Comparison of ENCODE assay signal across 26 mouse cellular contexts in the genomic region with DNA sequence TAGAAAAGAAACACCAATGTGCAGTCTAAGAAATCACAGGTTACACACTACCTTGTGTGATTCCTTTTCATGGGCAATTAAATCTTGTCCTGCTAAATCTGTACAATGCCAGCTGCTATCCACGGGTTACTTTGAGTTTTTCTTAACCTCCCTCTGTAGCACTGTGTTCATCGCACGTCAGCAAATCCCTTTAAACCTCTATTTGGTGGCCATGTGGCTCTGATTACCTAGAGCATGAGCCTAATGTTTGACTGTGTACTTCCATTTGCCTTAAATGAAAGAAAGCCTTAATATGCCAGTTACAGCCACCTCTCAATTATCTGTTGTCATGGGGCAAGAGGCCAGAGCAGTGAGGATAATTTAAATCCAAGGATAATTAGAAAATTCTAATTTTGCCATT.
A peak's percentile ranks its signal among the peaks of the same experiment; 100 is the strongest.
DNase-seq lines count a peak whose midpoint lies in the region; ATAC-seq lines count a peak whose summit lies in the region.
"Had no signal": no experiment of that assay in that cellular context is flagged by ENCODE, and none has a peak within 500 bp of the region (broad histone marks: within the 10 kb centered on the region; RNA-seq: fewer than 3 reads in every experiment).

No protein-coding gene starts in this region.

- no peaks in the 10 kb centered on the region for H3K27me3 ChIP-seq in midbrain, embryonic 11.5 days (ENCODE audit: control insufficient read depth, insufficient read depth, low read length)
- H3K27me3 ChIP-seq in midbrain, embryonic 14.5 days (ENCODE audit: control insufficient read depth, insufficient read depth, low read length): no peaks in the 10 kb centered on the region
- H3K27me3 ChIP-seq in limb, embryonic 11.5 days (ENCODE audit: control insufficient read depth, insufficient read depth, low read length): no peaks in the 10 kb centered on the region
- H3K27me3 ChIP-seq: embryonic facial prominence, embryonic 13.5 days; forebrain, embryonic 13.5 days; heart, embryonic 12.5 days; heart, embryonic 15.5 days had no signal

- no peak for ATAC-seq in midbrain, embryonic 11.5 days (ENCODE audit: low FRiP score)
- no peak for ATAC-seq in midbrain, embryonic 14.5 days (ENCODE audit: low FRiP score, low TSS enrichment)
- ATAC-seq in limb, embryonic 11.5 days (ENCODE audit: insufficient number of reproducible peaks, low FRiP score, low TSS enrichment, low read depth): peak; percentile 76; the same call in 1 of the 2 replicates
- ATAC-seq: activated CD4-positive, CD25-positive, alpha-beta regulatory T cell, adult 4 months; forebrain, embryonic 13.5 days; forebrain, embryonic 16.5 days; hindbrain, postnatal 0 days had no signal

- H3K4me2 ChIP-seq in midbrain, embryonic 11.5 days: no peak overlapping the region
- no peak overlapping the region for H3K4me2 ChIP-seq in midbrain, embryonic 14.5 days (ENCODE audit: low read length)
- H3K4me2 ChIP-seq in limb, embryonic 11.5 days (ENCODE audit: low read depth, severe bottlenecking): no peak overlapping the region
- H3K4me2 ChIP-seq: embryonic facial prominence, embryonic 13.5 days; forebrain, embryonic 13.5 days; heart, embryonic 12.5 days; heart, embryonic 15.5 days; hindbrain, embryonic 14.5 days had no signal

- no peaks in the 10 kb centered on the region for H3K9me3 ChIP-seq in midbrain, embryonic 11.5 days (ENCODE audit: control insufficient read depth, low read length)
- H3K9me3 ChIP-seq in midbrain, embryonic 14.5 days (ENCODE audit: control insufficient read depth, low read length): no peaks in the 10 kb centered on the region
- H3K9me3 ChIP-seq in limb, embryonic 11.5 days (ENCODE audit: control insufficient read depth, low read length): no peaks in the 10 kb centered on the region
- H3K9me3 ChIP-seq: embryonic facial prominence, embryonic 13.5 days; forebrain, embryonic 10.5 days; forebrain, embryonic 13.5 days; heart, embryonic 12.5 days; heart, embryonic 15.5 days had no signal

- H3K36me3 ChIP-seq in midbrain, embryonic 11.5 days (ENCODE audit: control insufficient read depth, insufficient read depth, low read length): no peaks in the 10 kb centered on the region
- H3K36me3 ChIP-seq in midbrain, embryonic 14.5 days (ENCODE audit: control insufficient read depth, insufficient read depth, low read length): no peaks in the 10 kb centered on the region
- H3K36me3 ChIP-seq in limb, embryonic 11.5 days (ENCODE audit: control insufficient read depth, insufficient read depth, low read length): no peaks in the 10 kb centered on the region
- H3K36me3 ChIP-seq: embryonic facial prominence, embryonic 13.5 days; forebrain, embryonic 10.5 days; heart, embryonic 12.5 days; heart, embryonic 15.5 days had no signal

- peak; percentile 7 for DNase-seq in embryo, embryonic 10.5 days (ENCODE audit: low spot score)
- no peak for DNase-seq in embryo, embryonic 10 days (ENCODE audit: low spot score)
- DNase-seq in midbrain, embryonic 11.5 days (ENCODE audit: low spot score, missing footprints): peak; percentile 72
- DNase-seq in midbrain, embryonic 14.5 days: no peak
- peak; percentile 36 for DNase-seq in limb, embryonic 11.5 days (ENCODE audit: low spot score)
- no peak for DNase-seq in heart, postnatal 14 days
- DNase-seq in frontal cortex, postnatal 36 days (ENCODE audit: low spot score in 2 of 2): no peak
- DNase-seq: adrenal gland, adult 8-10 months; adrenal gland, postnatal 25 days; cerebellum, adult 11-12 months; cerebellum, adult 8-10 months; cerebellum, postnatal 10 days; cerebellum, postnatal 36 days; gastrocnemius, postnatal 25 days; heart, adult 18-20 months; heart, postnatal 10 days; heart, postnatal 4 days had no signal

- H3K27ac ChIP-seq in midbrain, embryonic 11.5 days (ENCODE audit: low read depth, low read length): no peak overlapping the region
- no peak overlapping the region for H3K27ac ChIP-seq in midbrain, embryonic 14.5 days (replicated peaks; ENCODE audit: low read depth, low read length)
- no peak overlapping the region for H3K27ac ChIP-seq in limb, embryonic 11.5 days (replicated peaks; ENCODE audit: low read depth, low read length)
- H3K27ac ChIP-seq: embryonic facial prominence, embryonic 13.5 days; forebrain, embryonic 10.5 days; forebrain, embryonic 13.5 days; heart, embryonic 15.5 days; hindbrain, embryonic 14.5 days; hindbrain, postnatal 0 days had no signal

- intact Hi-C loops in heart, postnatal 14 days (cut with DNase I): no loop called here

- H3K4me1 ChIP-seq in midbrain, embryonic 11.5 days (ENCODE audit: control insufficient read depth, insufficient read depth, low read length): no peaks in the 10 kb centered on the region
- no peaks in the 10 kb centered on the region for H3K4me1 ChIP-seq in midbrain, embryonic 14.5 days (ENCODE audit: control insufficient read depth, insufficient read depth, low read length)
- no peaks in the 10 kb centered on the region for H3K4me1 ChIP-seq in limb, embryonic 11.5 days (ENCODE audit: control insufficient read depth, insufficient read depth, low read length)
- H3K4me1 ChIP-seq: embryonic facial prominence, embryonic 13.5 days; forebrain, embryonic 10.5 days; forebrain, embryonic 13.5 days; heart, embryonic 12.5 days; heart, embryonic 15.5 days had no signal

- no peak overlapping the region for H3K4me3 ChIP-seq in midbrain, embryonic 11.5 days (ENCODE audit: low read depth, low read length)
- H3K4me3 ChIP-seq in midbrain, embryonic 14.5 days (replicated peaks; ENCODE audit: low read depth, low read length): no peak overlapping the region
- no peak overlapping the region for H3K4me3 ChIP-seq in limb, embryonic 11.5 days (ENCODE audit: low read depth, low read length)
- H3K4me3 ChIP-seq: embryonic facial prominence, embryonic 13.5 days; forebrain, embryonic 10.5 days; forebrain, embryonic 13.5 days; heart, embryonic 12.5 days; heart, embryonic 15.5 days had no signal

- 69% methylated on average over 3 of the region's 3 CpGs for WGBS in midbrain, embryonic 11.5 days
- WGBS in midbrain, embryonic 14.5 days: 76% methylated on average over 3 of the region's 3 CpGs
- 15% methylated on average over 3 of the region's 3 CpGs for WGBS in limb, embryonic 11.5 days

- H3K9ac ChIP-seq in midbrain, embryonic 11.5 days (ENCODE audit: low read length): no peak overlapping the region
- no peak overlapping the region for H3K9ac ChIP-seq in midbrain, embryonic 14.5 days (replicated peaks; ENCODE audit: low read length)
- no peak overlapping the region for H3K9ac ChIP-seq in limb, embryonic 11.5 days (ENCODE audit: low read length)
- H3K9ac ChIP-seq: embryonic facial prominence, embryonic 13.5 days; forebrain, embryonic 13.5 days; heart, embryonic 12.5 days; heart, embryonic 15.5 days; hindbrain, embryonic 14.5 days had no signal

Comparison
In these comparisons a context has a peak if more than half of its experiments do, and no peak if none do; other contexts are left out.
1. DNase-seq: peak in embryo, embryonic 10.5 days (single experiment), midbrain, embryonic 11.5 days (single experiment) and limb, embryonic 11.5 days (single experiment); none in embryo, embryonic 10 days (single experiment), midbrain, embryonic 14.5 days (single experiment), heart, postnatal 14 days (0 of 2) and frontal cortex, postnatal 36 days (0 of 2).